Mouse (Mus musculus) lung, postnatal 0 days (tissue): ENCODE data around the gene Rph3al.
A peak's percentile ranks its signal among the peaks of the same experiment; 100 is the strongest.

ENCODE experiments used
- CTCF ChIP-seq: IDR thresholded peaks from 2 replicates; pipeline ENCODE4 v1.5.1; 2016; ENCODE audit warnings: antibody characterized with exemption, mild to moderate bottlenecking
- EP300 ChIP-seq: IDR thresholded peaks from 2 replicates; pipeline ENCODE4 v1.6.1; 2016; ENCODE audit warnings: antibody characterized with exemption, mild to moderate bottlenecking, control low read depth

DNA sequence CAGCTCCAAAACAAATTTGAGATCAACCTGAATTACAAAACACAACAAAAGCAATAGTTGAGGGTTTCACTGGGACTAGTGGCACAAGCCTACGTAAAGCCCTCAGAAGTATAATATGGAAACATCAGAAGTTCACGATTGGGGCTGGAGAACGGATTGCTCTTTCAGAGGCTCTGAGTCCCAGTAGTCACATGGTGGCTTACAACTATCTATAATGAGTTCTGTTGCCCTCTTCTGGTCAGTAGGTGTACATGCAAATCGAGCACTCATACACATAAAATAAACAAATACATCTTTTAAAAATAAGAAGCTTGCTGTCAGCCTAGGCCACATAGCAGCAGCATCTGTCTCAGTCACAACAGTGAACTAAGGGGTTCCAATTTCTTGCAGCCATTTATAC, 45.0 kb upstream of the Rph3al start:
- no peak for TF ChIP-seq EP300
- peak; percentile 37 for TF ChIP-seq CTCF
